Mouse (Mus musculus): ENCODE data around the gene Smarce1. TPM values are rescaled to one million over a fixed set of nuclear protein-coding genes. Genes with fewer than 3 reads are reported as not detected.

The Smarce1 gene
- total and polyA plus RNA-seq, 3 experiments = 243 to 277 TPM; not detected in 1

- Histone ChIP-seq H3K27ac (ENCODE audit: control insufficient read depth, low read depth, low read length) (no peak overlapping the region), H3K4me1 (ENCODE audit: control insufficient read depth in 1 of 2, insufficient read depth in 2 of 2, low read length in 2 of 2) (no peaks in the 10 kb centered on the region), H3K9me3 (replicated peaks; ENCODE audit: insufficient read depth, low read length) (no peaks in the 10 kb centered on the region), H3K79me2 (ENCODE audit: control insufficient read depth, insufficient read depth, low read length, poor library complexity) (no peaks in the 10 kb centered on the region), H3K27me3 (ENCODE audit: control insufficient read depth in 1 of 2, insufficient read depth in 2 of 2, low read length in 2 of 2) (peaks cover 3 to 11% of the 10 kb centered on the region in 2 experiments), H3K9ac (ENCODE audit: control insufficient read depth, low read depth, low read length, poor library complexity, severe bottlenecking) (no peak overlapping the region), H3K4me3 (ENCODE audit: control insufficient read depth in 1 of 2, insufficient read depth in 1 of 2, low read depth in 2 of 2, low read length in 2 of 2) (no peak overlapping the region), H3K36me3 (ENCODE audit: control insufficient read depth in 1 of 2, insufficient read depth in 2 of 2, low read length in 2 of 2) (no peaks in the 10 kb centered on the region)
- TF ChIP-seq ZNF384 (IDR thresholded peaks at IDR 0.05; ENCODE audit: low read depth, low read length) = no peak
- TF ChIP-seq ZKSCAN1 (IDR thresholded peaks at IDR 0.05; ENCODE audit: low read depth, low read length) = no peak
- no peak for TF ChIP-seq MEF2A (IDR thresholded peaks at IDR 0.05; ENCODE audit: extremely low read depth, insufficient replicate concordance, low read depth, low read length, poor library complexity, severe bottlenecking)
- TF ChIP-seq NELFE (IDR thresholded peaks at IDR 0.05; ENCODE audit: low read depth, low read length) = no peak
- DNase-seq (ENCODE audit: low read depth, low spot score) = no peak
These were observed 53.5 kb downstream of the Smarce1 start for GRCm38 (mm10) chr11:99177054-99177924.

- Histone ChIP-seq H3K4me1 (ENCODE audit: control insufficient read depth in 1 of 2, insufficient read depth in 2 of 2, low read length in 2 of 2) (peaks cover 0 to 10% of the 10 kb centered on the region in 2 experiments; a peak in 1 of 4 replicates), H3K4me3 (ENCODE audit: control insufficient read depth in 1 of 2, insufficient read depth in 1 of 2, low read depth in 2 of 2, low read length in 2 of 2) (no peak overlapping the region), H3K36me3 (ENCODE audit: control insufficient read depth in 1 of 2, insufficient read depth in 2 of 2, low read length in 2 of 2) (no peaks in the 10 kb centered on the region), H3K27ac (ENCODE audit: control insufficient read depth, low read depth, low read length) (no peak overlapping the region), H3K9ac (ENCODE audit: control insufficient read depth, low read depth, low read length, poor library complexity, severe bottlenecking) (no peak overlapping the region), H3K9me3 (replicated peaks; ENCODE audit: insufficient read depth, low read length) (no peaks in the 10 kb centered on the region), H3K27me3 (ENCODE audit: control insufficient read depth in 1 of 2, insufficient read depth in 2 of 2, low read length in 2 of 2) (peaks cover 9 to 14% of the 10 kb centered on the region in 2 experiments), H3K79me2 (ENCODE audit: control insufficient read depth, insufficient read depth, low read length, poor library complexity) (no peaks in the 10 kb centered on the region)
- peak; percentile 50 for DNase-seq (ENCODE audit: low read depth, low spot score)
- TF ChIP-seq TBP (IDR thresholded peaks at IDR 0.05; ENCODE audit: low read depth, low read length) (peak; percentile 82), SMC3 (IDR thresholded peaks at IDR 0.05; ENCODE audit: low read depth, low read length) (peak; percentile 39), GATA1 (IDR thresholded peaks at IDR 0.05; ENCODE audit: low read depth, low read length) (no peak), EP300 (IDR thresholded peaks at IDR 0.05; ENCODE audit: low read depth in 1 of 2, low read length in 2 of 2) (no peak), RAD21 (IDR thresholded peaks at IDR 0.05; ENCODE audit: low read depth, low read length) (peak; percentile 37), ZNF384 (IDR thresholded peaks at IDR 0.05; ENCODE audit: low read depth, low read length) (no peak), NELFE (IDR thresholded peaks at IDR 0.05; ENCODE audit: low read depth, low read length) (no peak), TCF12 (IDR thresholded peaks at IDR 0.05; ENCODE audit: low read depth, low read length) (no peak), USF1 (IDR thresholded peaks at IDR 0.05; ENCODE audit: low read depth, low read length) (0 out of 2 replicates have a peak, but pooled peaks have one; percentile 8), NRF1 (IDR thresholded peaks at IDR 0.05; ENCODE audit: insufficient read depth, low read depth, low read length, poor library complexity, severe bottlenecking) (no peak), CTCF (IDR thresholded peaks at IDR 0.05 in 2 of 3, conservative IDR thresholded peaks at IDR 0.05 in 1 of 3; ENCODE audit: control insufficient read depth in 1 of 3, insufficient read depth in 1 of 3, low read depth in 2 of 3, low read length in 3 of 3, poor library complexity in 1 of 3, severe bottlenecking in 1 of 3) (peak; percentile 33 to 50 (median 40)), MYC (IDR thresholded peaks at IDR 0.05; ENCODE audit: low read depth, low read length) (no peak), MXI1 (IDR thresholded peaks at IDR 0.05; ENCODE audit: low read depth, low read length) (no peak)
These were observed 58.8 kb downstream of the Smarce1 start for GRCm38 (mm10) chr11:99172002-99172401.

All from MEL (cell line).